Mouse (Mus musculus): ENCODE results near the gene Esp18. TPM values are rescaled to one million over a fixed set of nuclear protein-coding genes. Genes with fewer than 3 reads are reported as not detected.

The Esp18 gene
- polyA plus RNA-seq (2012; rRNA removed), result not detected in 2 replicates

DNA sequence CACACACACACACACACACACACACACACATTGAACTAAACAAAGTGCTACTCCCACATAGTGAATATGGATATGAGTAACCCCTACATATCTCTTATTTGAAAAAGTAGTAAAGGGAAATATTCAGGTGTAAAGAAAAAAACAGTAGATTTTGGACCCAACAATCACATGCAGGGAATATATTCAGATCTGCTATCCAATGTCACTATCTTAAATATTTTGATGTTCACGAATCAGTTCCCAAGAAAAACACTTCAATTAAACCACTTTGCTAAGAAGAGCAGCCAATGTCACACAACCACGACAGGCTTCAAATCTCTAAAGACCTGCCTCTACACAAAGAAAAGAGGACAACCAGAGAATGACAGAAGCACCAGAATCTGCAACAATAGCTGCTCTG, at the start of gene Esp18:
Gene Esp18, plus strand, starts transcription at position 301 of the 400 bp plus-strand sequence.

Other genes starting within 250 kb of the Esp18 start
- gene Esp16, start 129.8 kb downstream of the Esp18 start, polyA plus RNA-seq (2012; rRNA removed), result not detected in 2 replicates
- gene Esp15, start 234.6 kb downstream of the Esp18 start, polyA plus RNA-seq (2012; rRNA removed), result not detected in 2 replicates

All from central nervous system, embryonic 18 days (tissue).